Mouse (Mus musculus) G1E-ER4 (cell line): Measurements from ENCODE around the gene Nsun3. TPM values are rescaled to one million over a fixed set of nuclear protein-coding genes. Genes with fewer than 3 reads are reported as not detected.

Experiments used
- GATA1 ChIP-seq: IDR thresholded peaks from one replicate; pipeline ENCODE4 v1.8.0; 2012; ENCODE audit warnings: low read length, inconsistent platforms
- polyA plus RNA-seq: library from polyadenylated mRNA; stranded (reverse); fragments of >175 nt; gene quantifications from 2 replicates; pipeline ENCODE4 v1.2.3, GENCODE M21; 2012

Nsun3 gene
- 1.0 and 1.4 TPM in 2 replicates for polyA plus RNA-seq

DNA sequence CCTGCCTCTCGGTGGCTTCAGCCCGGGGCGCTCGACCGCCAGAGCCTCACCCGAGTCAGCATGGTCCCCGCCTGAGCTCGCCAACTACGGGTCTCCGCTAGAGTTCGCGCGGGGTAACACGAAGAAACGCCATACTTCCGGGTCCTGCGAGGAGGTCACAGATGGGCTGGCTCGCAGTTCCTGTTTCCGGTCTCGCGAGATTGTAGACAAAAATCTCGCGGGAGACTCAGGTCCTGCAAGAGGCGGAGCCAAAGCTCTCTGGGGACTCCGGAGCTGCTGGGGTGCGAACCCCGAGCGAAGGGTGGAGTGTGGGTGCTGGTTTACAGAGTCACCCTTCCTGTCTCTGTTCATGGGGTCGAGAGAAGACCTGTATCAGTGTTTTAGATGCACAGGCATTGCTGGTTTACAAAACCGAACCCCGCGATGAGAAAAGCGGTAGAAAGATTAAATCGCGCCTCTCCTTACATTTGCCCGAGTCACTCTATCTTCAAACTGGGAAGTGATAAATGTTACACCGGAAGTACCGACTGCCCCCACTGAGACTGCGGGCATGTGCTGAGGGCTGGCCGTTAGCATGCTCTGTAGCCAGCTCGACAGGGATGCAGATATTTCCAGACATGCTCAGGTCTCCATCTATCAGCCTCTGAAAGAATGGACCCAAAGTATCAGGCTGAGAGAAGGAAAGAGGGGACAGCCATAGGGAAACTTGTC, at the start of gene Nsun3:
TSS of gene Nsun3 (minus strand) at position 198 of the 711 bp plus-strand sequence.
- no peak for TF ChIP-seq GATA1

- TF ChIP-seq GATA1 = peak; percentile 55
These were observed 47.6 kb upstream of the Nsun3 start for GRCm38 (mm10) chr16:62834016-62834735.

- TF ChIP-seq GATA1 = no peak
These were observed 45.9 kb upstream of the Nsun3 start for GRCm38 (mm10) chr16:62832481-62832880.

DNA sequence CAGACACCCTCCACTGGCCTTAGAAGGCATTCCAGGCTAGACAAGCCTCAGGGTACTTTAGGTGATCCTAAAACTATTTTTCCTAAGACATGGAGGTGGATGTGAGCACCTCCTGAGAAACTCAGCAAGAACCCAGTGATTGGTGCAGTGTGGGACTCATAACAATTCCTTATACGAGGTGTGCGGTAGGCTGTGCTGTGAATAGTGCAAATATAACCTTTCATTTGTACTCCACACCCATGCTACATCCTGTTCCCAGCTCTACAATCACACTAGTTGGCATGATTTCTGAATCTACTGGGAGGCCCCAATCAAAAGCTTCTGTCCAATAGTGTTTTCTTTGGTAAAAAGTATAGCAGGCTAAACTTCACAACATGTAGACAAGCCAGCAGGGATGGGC, 45.4 kb upstream of the Nsun3 start:
- no peak for TF ChIP-seq GATA1

GRCm38 (mm10) chr16:62826156-62827001, 39.8 kb upstream of the Nsun3 start:
- TF ChIP-seq GATA1 = no peak

- no peak for TF ChIP-seq GATA1
These were observed 35.9 kb upstream of the Nsun3 start for GRCm38 (mm10) chr16:62822472-62822871.

- no peak for TF ChIP-seq GATA1
These were observed 27.9 kb upstream of the Nsun3 start, which contains the start of gene Stx19 for GRCm38 (mm10) chr16:62814491-62814890. TSS of gene Stx19 (plus strand) at chr16:62814676.

DNA sequence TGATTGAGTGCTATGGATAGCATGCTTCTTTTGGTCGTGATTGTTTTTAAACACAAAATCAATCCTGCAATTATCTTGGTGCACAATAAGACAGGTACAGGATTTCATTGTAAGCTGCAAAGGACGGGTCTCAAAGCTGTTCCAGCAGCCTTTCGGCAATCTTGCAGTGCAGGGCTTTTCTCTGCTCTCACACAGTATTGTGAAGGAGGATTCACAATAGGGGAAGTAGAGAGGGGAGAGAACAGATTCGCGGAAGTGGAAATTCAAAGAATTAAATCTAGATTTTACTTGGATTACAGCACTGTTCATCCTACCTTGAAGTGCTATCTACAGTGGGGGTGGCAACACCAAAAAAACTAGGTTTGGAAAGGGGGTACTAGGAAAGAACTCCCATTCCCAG, 27.2 kb upstream of the Nsun3 start:
- no peak for TF ChIP-seq GATA1

DNA sequence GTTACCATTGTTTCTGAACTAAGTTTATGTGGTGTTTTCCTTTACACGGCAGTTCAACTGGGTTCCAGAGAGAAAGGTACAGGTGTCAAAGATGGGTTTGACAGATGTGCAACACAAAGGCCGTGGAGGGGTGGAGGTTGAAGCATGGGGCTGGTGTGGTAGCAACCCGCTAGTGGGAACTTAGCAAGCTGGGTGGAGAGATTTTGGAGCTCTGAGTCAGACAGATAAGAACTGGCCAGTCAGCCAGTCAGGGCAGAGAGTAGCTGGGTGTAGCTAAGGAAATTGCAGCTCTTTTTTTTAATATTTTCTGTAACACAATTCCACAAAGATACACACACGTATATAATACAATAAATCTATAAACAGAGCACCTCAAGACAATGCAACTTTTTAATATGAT, 24.2 kb upstream of the Nsun3 start:
- no peak for TF ChIP-seq GATA1

DNA sequence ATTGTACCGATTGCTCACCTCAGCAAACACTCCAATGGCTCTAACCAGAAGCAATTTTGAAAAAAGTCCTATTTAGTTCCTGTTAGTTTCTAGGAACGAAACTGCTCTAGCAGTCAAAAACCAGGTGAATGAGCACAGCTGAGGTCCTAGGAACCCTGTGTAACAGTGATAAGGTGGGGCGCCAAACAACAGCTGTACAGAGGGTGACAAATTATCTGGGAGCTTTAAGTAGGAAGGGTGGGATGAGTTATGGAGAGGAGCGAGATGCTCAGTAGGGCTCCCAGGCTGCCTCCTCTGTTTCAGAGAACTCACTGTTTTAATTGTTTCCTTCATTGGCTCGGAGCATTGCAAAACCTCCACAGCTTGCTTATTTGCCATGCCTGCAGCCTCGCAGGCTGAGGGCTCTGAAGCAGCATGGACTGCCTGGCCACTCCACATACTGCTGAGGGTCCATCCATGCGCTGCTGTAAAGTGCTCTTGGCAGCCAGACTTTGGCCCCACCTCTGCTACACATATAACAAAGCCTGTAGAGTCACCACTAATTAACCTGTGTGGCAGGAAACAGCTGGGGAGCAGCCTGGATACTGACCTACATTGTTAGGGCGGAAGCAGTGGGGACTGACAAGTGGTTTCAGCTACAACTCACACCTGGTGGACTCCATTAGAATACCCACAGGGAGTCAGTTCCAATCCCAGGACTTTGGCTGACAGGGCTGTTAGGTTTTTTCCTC, 20.8 kb upstream of the Nsun3 start:
- no peak for TF ChIP-seq GATA1

DNA sequence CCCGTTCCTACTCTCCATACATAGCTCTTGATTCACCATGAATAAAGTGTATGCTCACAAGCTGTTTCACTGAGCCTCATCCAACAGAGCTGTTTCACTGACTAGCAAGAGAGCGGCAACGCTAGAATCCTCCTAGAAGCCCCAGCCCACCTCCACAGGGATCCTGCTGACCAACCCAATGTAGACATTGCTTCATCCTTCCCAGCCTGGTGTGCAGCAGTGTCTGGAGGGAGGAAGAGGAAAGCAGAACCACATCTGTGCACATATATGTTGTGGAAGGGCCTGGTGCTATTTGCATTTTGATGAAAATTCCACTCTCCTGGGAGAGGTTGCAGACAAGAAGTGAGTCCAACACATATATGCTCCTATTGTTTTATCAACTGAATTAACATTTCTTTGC, 18.0 kb upstream of the Nsun3 start:
- no peak for TF ChIP-seq GATA1

DNA sequence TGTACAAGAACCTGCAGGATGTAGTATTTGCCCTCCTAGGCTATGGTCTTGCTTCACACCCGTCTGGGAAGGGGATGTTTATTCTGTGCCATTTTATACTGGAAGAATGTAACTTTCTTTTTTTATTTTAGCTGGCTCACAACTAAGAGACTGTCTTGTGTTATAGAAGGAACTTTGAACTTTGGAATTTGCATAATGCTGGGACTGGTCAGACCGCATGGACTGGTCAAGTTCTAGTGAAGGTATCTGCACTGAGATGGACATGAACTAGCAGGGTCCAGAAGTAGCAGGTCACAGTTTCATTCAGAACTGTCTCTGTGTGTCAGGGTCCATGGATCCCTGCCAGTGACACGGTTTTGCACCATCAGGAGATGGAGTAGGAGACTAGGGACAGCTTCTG, 13.2 kb upstream of the Nsun3 start:
- no peak for TF ChIP-seq GATA1

GRCm38 (mm10) chr16:62799426-62799825, 12.8 kb upstream of the Nsun3 start:
- TF ChIP-seq GATA1 = no peak

GRCm38 (mm10) chr16:62798808-62799207, 12.2 kb upstream of the Nsun3 start:
- TF ChIP-seq GATA1 = no peak

DNA sequence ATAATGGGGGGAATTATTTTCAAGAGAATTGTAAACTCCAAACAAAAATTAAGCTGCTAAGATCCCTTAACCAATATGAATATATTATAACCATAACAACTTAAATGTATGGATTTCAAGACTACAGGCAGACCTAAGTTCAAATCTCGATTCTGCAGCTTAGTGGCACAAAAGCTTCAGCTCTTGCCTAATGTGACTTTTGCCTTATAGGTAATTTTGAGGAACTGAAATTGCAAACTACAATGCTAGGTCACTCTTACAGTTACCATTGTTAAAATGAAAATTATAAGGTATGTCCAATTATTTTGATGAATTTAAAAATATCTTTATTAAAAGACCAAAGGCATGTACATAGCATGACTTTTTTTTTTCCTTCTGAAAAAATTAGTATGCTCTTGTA, 10.0 kb upstream of the Nsun3 start:
- TF ChIP-seq GATA1 = no peak
